Comparison of ENCODE assay signal across 8 mouse cellular contexts in genomic region chr2:148043976-148044876, GRCm38 (mm10). TPM values are rescaled to one million over a fixed set of nuclear protein-coding genes. Genes with fewer than 3 reads are reported as not detected.
DNase-seq lines count a peak whose midpoint lies in the region; ATAC-seq and TF ChIP-seq lines count a peak whose summit lies in the region.

No protein-coding gene starts in this region.

- no peak for TF ChIP-seq CTCF in liver, adult 2 months (IDR thresholded peaks at IDR 0.05; ENCODE audit: low read depth, low read length)

- 0 out of 2 replicates have a peak, but pooled peaks have one; percentile 9 for TF ChIP-seq POLR2A in liver, adult 2 months (IDR thresholded peaks at IDR 0.05; ENCODE audit: extremely low read depth, insufficient read depth, low read length)

- H3K4me2 ChIP-seq in heart, embryonic 15.5 days: peak overlapping the region; percentile 72
- H3K4me2 ChIP-seq in liver, embryonic 11.5 days: peak overlapping the region; percentile 62
- H3K4me2 ChIP-seq in stomach, embryonic 15.5 days: peak overlapping the region; percentile 67

- no peaks in the 10 kb centered on the region for H3K27me3 ChIP-seq in liver, adult 2 months (ENCODE audit: control insufficient read depth, insufficient read depth, low read length)
- peaks cover 100% of the 10 kb centered on the region for H3K27me3 ChIP-seq in heart, embryonic 15.5 days
- H3K27me3 ChIP-seq in liver, embryonic 11.5 days (replicated peaks; ENCODE audit: control insufficient read depth, insufficient read depth, low read length): peaks cover 99% of the 10 kb centered on the region
- peaks cover 70% of the 10 kb centered on the region for H3K27me3 ChIP-seq in stomach, embryonic 15.5 days (replicated peaks)

- ATAC-seq in heart, embryonic 15.5 days (replicated peaks; ENCODE audit: insufficient number of reproducible peaks, insufficient read depth, low FRiP score, low read depth): no peak
- no peak for ATAC-seq in liver, embryonic 11.5 days (replicated peaks; ENCODE audit: low FRiP score)
- ATAC-seq in stomach, embryonic 15.5 days (ENCODE audit: insufficient read depth, low FRiP score, low read depth): no peak

- H3K9ac ChIP-seq in liver, adult 2 months (ENCODE audit: low read depth, low read length): peak overlapping the region; percentile 96
- H3K9ac ChIP-seq in heart, embryonic 15.5 days: no peak overlapping the region
- H3K9ac ChIP-seq in liver, embryonic 11.5 days (ENCODE audit: low read depth, low read length): peak overlapping the region; percentile 56
- peak overlapping the region; percentile 33 for H3K9ac ChIP-seq in stomach, embryonic 15.5 days

- H3K27ac ChIP-seq in liver, adult 2 months (replicated peaks; ENCODE audit: insufficient read depth, low read depth, low read length): peak overlapping the region; percentile 99
- no peak overlapping the region for H3K27ac ChIP-seq in heart, embryonic 15.5 days
- peak overlapping the region; percentile 21; the same call in 1 of the 2 replicates for H3K27ac ChIP-seq in liver, embryonic 11.5 days (ENCODE audit: low read depth, low read length)
- H3K27ac ChIP-seq in stomach, embryonic 15.5 days: peak overlapping the region; percentile 86

- H3K36me3 ChIP-seq in liver, adult 2 months (ENCODE audit: control insufficient read depth, insufficient read depth, low read length): peaks cover 9% of the 10 kb centered on the region; the same call in 1 of the 2 replicates
- H3K36me3 ChIP-seq in heart, embryonic 15.5 days: no peaks in the 10 kb centered on the region
- no peaks in the 10 kb centered on the region for H3K36me3 ChIP-seq in liver, embryonic 11.5 days (ENCODE audit: control insufficient read depth, insufficient read depth, low read length)
- no peaks in the 10 kb centered on the region for H3K36me3 ChIP-seq in stomach, embryonic 15.5 days

- H3K79me2 ChIP-seq in liver, adult 2 months (ENCODE audit: control insufficient read depth, insufficient read depth, low read length): peaks cover 24% of the 10 kb centered on the region

- H3K4me3 ChIP-seq in liver, adult 2 months (ENCODE audit: insufficient read depth, low read depth, low read length): peak overlapping the region; percentile 93
- peak overlapping the region; percentile 50 for H3K4me3 ChIP-seq in heart, embryonic 15.5 days
- peak overlapping the region; percentile 49 for H3K4me3 ChIP-seq in liver, embryonic 11.5 days (ENCODE audit: low read depth, low read length)
- peak overlapping the region; percentile 50 for H3K4me3 ChIP-seq in stomach, embryonic 15.5 days (replicated peaks)

- peak; percentile 52 for DNase-seq in liver, adult 2 months (ENCODE audit: extremely low read depth, low read depth, low spot score)
- DNase-seq in liver: no peak
- DNase-seq in liver, embryonic 11.5 days (ENCODE audit: low spot score): no peak
- no peak for DNase-seq in ovary, postnatal 14 days (ENCODE audit: low spot score)
- no peak for DNase-seq in adipocyte (ENCODE audit: low spot score)
- no peak for DNase-seq in adrenal gland, adult 2 months

- WGBS in liver, adult 2 months: 3% methylated on average over 71 of the region's 71 CpGs
- WGBS in heart, embryonic 15.5 days: 2% methylated on average over 68 of the region's 71 CpGs
- 2% methylated on average over 71 of the region's 71 CpGs for WGBS in liver, embryonic 11.5 days
- 2% methylated on average over 71 of the region's 71 CpGs for WGBS in stomach, embryonic 15.5 days

- peaks cover 25% of the 10 kb centered on the region for H3K4me1 ChIP-seq in liver, adult 2 months (ENCODE audit: control insufficient read depth, insufficient read depth, low read length)
- H3K4me1 ChIP-seq in heart, embryonic 15.5 days (replicated peaks): peaks cover 53% of the 10 kb centered on the region
- no peaks in the 10 kb centered on the region for H3K4me1 ChIP-seq in liver, embryonic 11.5 days (replicated peaks; ENCODE audit: control insufficient read depth, insufficient read depth, low read length)
- peaks cover 11% of the 10 kb centered on the region; the same call in 1 of the 2 replicates for H3K4me1 ChIP-seq in stomach, embryonic 15.5 days

- no peaks in the 10 kb centered on the region for H3K9me3 ChIP-seq in heart, embryonic 15.5 days (replicated peaks)
- no peaks in the 10 kb centered on the region for H3K9me3 ChIP-seq in liver, embryonic 11.5 days (ENCODE audit: control insufficient read depth, low read length)
- no peaks in the 10 kb centered on the region for H3K9me3 ChIP-seq in stomach, embryonic 15.5 days

RNA-seq across cellular contexts. Expression of gene Foxa2, which starts 2.5 kb away (rescaled TPM):
- 11.2 and 14.2 TPM in 2 replicates for total RNA-seq in liver, adult 2 months (2014; rRNA removed)
- 66.4 and 103 TPM in 2 replicates for polyA plus RNA-seq in liver, adult 2 months (2012; rRNA removed)
- 0.55 and 2.3 TPM in 2 replicates for polyA plus RNA-seq in heart, embryonic 15.5 days (2015; fragmentation: Nextera tagmentation; extraction: Ambion mirVana)
- 8.8 and 10.5 TPM in 2 replicates for polyA plus RNA-seq in liver, embryonic 11.5 days (2014; fragmentation: Nextera tagmentation; extraction: Ambion mirVana)
- 13.0 and 18.4 TPM in 2 replicates for polyA plus RNA-seq in stomach, embryonic 15.5 days (2015; fragmentation: Nextera tagmentation; extraction: Ambion mirVana)
- not detected for total RNA-seq in adrenal gland, adult 2 months (2021)
- polyA plus RNA-seq in adrenal gland, adult 2 months (2012; rRNA removed): 0.18 TPM in 1 of 2 replicates, not detected in the other
